Mouse (Mus musculus): ENCODE measurements around the gene Gsg1l.

DNA sequence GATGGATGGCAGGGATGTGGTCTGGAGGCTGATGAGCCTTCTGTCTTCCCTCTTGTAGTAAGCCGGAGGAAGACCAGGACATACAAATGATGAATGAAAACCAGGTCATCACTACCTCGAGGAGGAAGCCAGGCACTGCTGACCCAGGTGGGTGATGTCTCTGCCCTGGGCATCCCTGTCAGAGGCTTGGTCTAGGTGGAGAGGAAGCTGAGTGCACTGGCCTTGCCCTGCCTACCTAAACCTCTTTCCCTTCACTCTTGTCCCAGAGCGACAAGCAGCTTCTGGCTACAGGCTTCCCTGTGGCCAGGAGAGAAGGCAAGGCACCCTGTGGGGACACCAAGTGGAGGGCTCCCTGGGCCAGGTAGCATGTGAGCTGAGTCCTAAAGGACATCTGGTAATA lies 209.3 kb downstream of the Gsg1l start:
- no peak for TF ChIP-seq POLR2A (IDR thresholded peaks at IDR 0.05; ENCODE audit: borderline replicate concordance, extremely low read depth, low read depth, low read length)
- no peak for TF ChIP-seq CTCF (IDR thresholded peaks at IDR 0.05; ENCODE audit: insufficient read depth, low read length)
